Comparison of ENCODE assay signal across 31 mouse cellular contexts in the genomic region with DNA sequence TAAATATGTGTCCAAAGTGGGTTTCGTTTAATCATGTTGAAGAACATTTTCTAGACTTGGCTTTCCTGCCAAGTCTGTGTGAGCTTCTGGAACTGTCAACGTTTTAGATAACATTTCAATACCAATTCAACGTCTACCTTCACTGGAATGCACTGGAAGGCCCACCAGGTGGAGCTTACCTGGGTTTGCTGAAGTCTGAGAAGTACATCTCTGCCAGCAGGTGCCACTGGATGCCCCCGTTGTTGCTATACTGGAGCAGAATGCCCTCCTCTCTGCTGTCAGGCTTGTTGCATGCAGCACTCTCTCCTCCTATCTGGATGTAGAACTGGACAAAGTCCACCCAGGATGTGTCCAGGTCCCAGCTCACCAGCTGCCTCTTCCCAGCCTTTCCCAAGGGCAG.
DNase-seq lines count a peak whose midpoint lies in the region; ATAC-seq and TF ChIP-seq lines count a peak whose summit lies in the region.
"Had no signal": no experiment of that assay in that cellular context is flagged by ENCODE, and none has a peak within 500 bp of the region (broad histone marks: within the 10 kb centered on the region; RNA-seq: fewer than 3 reads in every experiment).

No protein-coding gene starts in this region.

- no peak for TF ChIP-seq EP300 in CH12.LX (IDR thresholded peaks at IDR 0.05; ENCODE audit: low read length)

- H3K4me1 ChIP-seq in intestine, embryonic 16.5 days (ENCODE audit: control insufficient read depth, insufficient read depth, low read length) = no peaks in the 10 kb centered on the region
- H3K4me1 ChIP-seq in intestine, embryonic 15.5 days (replicated peaks) = no peaks in the 10 kb centered on the region
- peaks cover 8 to 19% of the 10 kb centered on the region in 2 experiments for H3K4me1 ChIP-seq in CH12.LX (ENCODE audit: control insufficient read depth in 1 of 2, insufficient read depth in 2 of 2)
- H3K4me1 ChIP-seq in intestine, postnatal 0 days (replicated peaks; ENCODE audit: control insufficient read depth, insufficient read depth, low read length) = no peaks in the 10 kb centered on the region
- H3K4me1 ChIP-seq: embryonic facial prominence, embryonic 10.5 days; embryonic facial prominence, embryonic 15.5 days; forebrain, embryonic 12.5 days; heart, embryonic 15.5 days; limb, embryonic 10.5 days; limb, embryonic 15.5 days; stomach, embryonic 15.5 days had no signal

- dilution Hi-C loops in CH12.LX (cut with MboI; ENCODE audit: extremely low pct_ligation_motif_present, extremely low pct_unique_long_range_greater_than_20kb, low sequenced_read_pairs) = no loop called here

- H3K79me2 ChIP-seq in CH12.LX (replicated peaks; ENCODE audit: control insufficient read depth, extremely low read depth, insufficient read depth, poor library complexity, severe bottlenecking) = no peaks in the 10 kb centered on the region

- no peak overlapping the region for H3K27ac ChIP-seq in intestine, embryonic 16.5 days (ENCODE audit: low read length)
- H3K27ac ChIP-seq in intestine, embryonic 15.5 days = no peak overlapping the region
- no peak overlapping the region for H3K27ac ChIP-seq in CH12.LX (ENCODE audit: insufficient read depth, low read depth)
- no peak overlapping the region for H3K27ac ChIP-seq in intestine, postnatal 0 days (ENCODE audit: low read depth, low read length)
- H3K27ac ChIP-seq: embryonic facial prominence, embryonic 10.5 days; embryonic facial prominence, embryonic 15.5 days; forebrain, embryonic 12.5 days; heart, embryonic 15.5 days; hindbrain, embryonic 14.5 days; limb, embryonic 10.5 days; limb, embryonic 15.5 days; liver, embryonic 14.5 days; stomach, embryonic 15.5 days had no signal

- in situ Hi-C loops in CH12.LX (cut with MboI; ENCODE audit: low pct_ligation_motif_present, low pct_unique_long_range_greater_than_20kb, low sequenced_read_pairs) = no loop called here

- TF ChIP-seq POLR2A in CH12.LX (IDR thresholded peaks at IDR 0.05; ENCODE audit: low read depth, low read length) = no peak

- TF ChIP-seq RAD21 in CH12.LX (IDR thresholded peaks at IDR 0.05; ENCODE audit: low read depth, low read length) = peak; percentile 4

- H3K4me3 ChIP-seq in intestine, embryonic 16.5 days (ENCODE audit: low read length) = no peak overlapping the region
- no peak overlapping the region for H3K4me3 ChIP-seq in intestine, embryonic 15.5 days (replicated peaks)
- H3K4me3 ChIP-seq in CH12.LX (replicated peaks in 1 of 3; ENCODE audit: low read depth in 2 of 3, low read length in 2 of 3, poor library complexity in 1 of 3) = no peak overlapping the region
- H3K4me3 ChIP-seq in intestine, postnatal 0 days (ENCODE audit: low read depth, low read length) = no peak overlapping the region
- H3K4me3 ChIP-seq: embryonic facial prominence, embryonic 10.5 days; embryonic facial prominence, embryonic 15.5 days; forebrain, embryonic 12.5 days; heart, embryonic 15.5 days; limb, embryonic 10.5 days; limb, embryonic 15.5 days; stomach, embryonic 15.5 days had no signal

- 0 out of 2 replicates have a peak, but pooled peaks have one; percentile 28 for ATAC-seq in intestine, embryonic 16.5 days
- no peak for ATAC-seq in intestine, embryonic 15.5 days
- peak; percentile 47; the same call in 1 of the 2 replicates for ATAC-seq in intestine, postnatal 0 days
- ATAC-seq: forebrain, postnatal 0 days; inflammation-experienced regulatory T-cells, adult 6 months had no signal

- peak; percentile 20 to 22 for DNase-seq in cerebellum, postnatal 10 days
- DNase-seq in cerebellum, adult 11-12 months = no peak
- DNase-seq in CH12.LX (ENCODE audit: extremely low read depth) = no peak
- DNase-seq in T-cell, adult 2 months (ENCODE audit: low spot score) = no peak
- DNase-seq: adrenal gland, postnatal 25 days; forebrain, postnatal 0 days; gastrocnemius, postnatal 10 days; heart, postnatal 36 days; kidney, adult 9 months; kidney, postnatal 14 days; layer of hippocampus, adult 9-11 months; lung, embryonic 14.5 days; lung, postnatal 14 days; midbrain, embryonic 14.5 days; right cerebral cortex, postnatal 25 days; thymus, adult 18-20 months; thymus, postnatal 25 days had no signal

- H3K4me2 ChIP-seq in intestine, embryonic 16.5 days (ENCODE audit: low read depth, low read length) = no peak overlapping the region
- H3K4me2 ChIP-seq in intestine, embryonic 15.5 days (replicated peaks) = no peak overlapping the region
- H3K4me2 ChIP-seq in CH12.LX (ENCODE audit: insufficient read depth, low read depth, poor library complexity, severe bottlenecking) = no peak overlapping the region
- no peak overlapping the region for H3K4me2 ChIP-seq in intestine, postnatal 0 days (replicated peaks; ENCODE audit: low read depth)
- H3K4me2 ChIP-seq: embryonic facial prominence, embryonic 15.5 days; forebrain, embryonic 12.5 days; heart, embryonic 15.5 days; hindbrain, embryonic 14.5 days; limb, embryonic 15.5 days; lung, embryonic 14.5 days; stomach, embryonic 15.5 days had no signal

- no peaks in the 10 kb centered on the region for H3K36me3 ChIP-seq in intestine, embryonic 16.5 days (ENCODE audit: control insufficient read depth, insufficient read depth, low read length)
- no peaks in the 10 kb centered on the region for H3K36me3 ChIP-seq in intestine, embryonic 15.5 days
- H3K36me3 ChIP-seq in CH12.LX (replicated peaks in 1 of 2; ENCODE audit: control insufficient read depth in 1 of 2, insufficient read depth in 1 of 2, low read length in 1 of 2) = no peaks in the 10 kb centered on the region
- no peaks in the 10 kb centered on the region for H3K36me3 ChIP-seq in intestine, postnatal 0 days (ENCODE audit: control insufficient read depth, insufficient read depth)
- H3K36me3 ChIP-seq: embryonic facial prominence, embryonic 10.5 days; embryonic facial prominence, embryonic 15.5 days; forebrain, embryonic 12.5 days; G1E; heart, embryonic 15.5 days; limb, embryonic 10.5 days; limb, embryonic 15.5 days; stomach, embryonic 15.5 days had no signal

- peak in 1 of 2 experiments; percentile 32; a peak in 2 of 4 replicates for TF ChIP-seq CTCF in CH12.LX (conservative IDR thresholded peaks at IDR 0.05 in 1 of 2, IDR thresholded peaks at IDR 0.05 in 1 of 2; ENCODE audit: low read depth in 2 of 2, low read length in 2 of 2)
- no peak for TF ChIP-seq CTCF in intestine, postnatal 0 days (IDR thresholded peaks at IDR 0.05; ENCODE audit: low read depth)

- 81% methylated on average over 4 of the region's 4 CpGs for WGBS in intestine, embryonic 16.5 days
- WGBS in intestine, embryonic 15.5 days = 75% methylated on average over 4 of the region's 4 CpGs
- WGBS in intestine, postnatal 0 days = 70% methylated on average over 4 of the region's 4 CpGs

- H3K9ac ChIP-seq in intestine, embryonic 16.5 days (ENCODE audit: low read depth, low read length) = no peak overlapping the region
- H3K9ac ChIP-seq in intestine, embryonic 15.5 days = no peak overlapping the region
- H3K9ac ChIP-seq in CH12.LX (ENCODE audit: insufficient read depth, low read depth) = no peak overlapping the region
- no peak overlapping the region for H3K9ac ChIP-seq in intestine, postnatal 0 days (ENCODE audit: low read depth, low read length)
- H3K9ac ChIP-seq: embryonic facial prominence, embryonic 15.5 days; forebrain, embryonic 12.5 days; forebrain, postnatal 0 days; heart, embryonic 15.5 days; hindbrain, embryonic 14.5 days; limb, embryonic 15.5 days; liver, embryonic 14.5 days; lung, embryonic 14.5 days; stomach, embryonic 15.5 days had no signal

- H3K9me3 ChIP-seq in intestine, embryonic 16.5 days (ENCODE audit: control insufficient read depth, low read length) = no peaks in the 10 kb centered on the region
- no peaks in the 10 kb centered on the region for H3K9me3 ChIP-seq in intestine, embryonic 15.5 days
- H3K9me3 ChIP-seq in CH12.LX (replicated peaks; ENCODE audit: low read length) = no peaks in the 10 kb centered on the region
- no peaks in the 10 kb centered on the region for H3K9me3 ChIP-seq in intestine, postnatal 0 days (ENCODE audit: control insufficient read depth)
- H3K9me3 ChIP-seq: embryonic facial prominence, embryonic 10.5 days; embryonic facial prominence, embryonic 15.5 days; forebrain, embryonic 12.5 days; G1E; heart, embryonic 15.5 days; limb, embryonic 10.5 days; limb, embryonic 15.5 days; stomach, embryonic 15.5 days had no signal

- H3K27me3 ChIP-seq in intestine, embryonic 16.5 days (replicated peaks; ENCODE audit: control insufficient read depth, insufficient read depth, low read length) = no peaks in the 10 kb centered on the region
- H3K27me3 ChIP-seq in intestine, embryonic 15.5 days (replicated peaks) = no peaks in the 10 kb centered on the region
- no peaks in the 10 kb centered on the region for H3K27me3 ChIP-seq in CH12.LX (replicated peaks)
- no peaks in the 10 kb centered on the region for H3K27me3 ChIP-seq in intestine, postnatal 0 days (replicated peaks; ENCODE audit: control insufficient read depth, insufficient read depth, low read length)
- H3K27me3 ChIP-seq: embryonic facial prominence, embryonic 15.5 days; forebrain, embryonic 12.5 days; heart, embryonic 15.5 days; limb, embryonic 15.5 days; stomach, embryonic 15.5 days had no signal

TF ChIP-seq in CH12.LX, 34 proteins besides CTCF, POLR2A, EP300 and RAD21:
- no peak for TF ChIP-seq KAT2A (IDR thresholded peaks at IDR 0.05; ENCODE audit: insufficient replicate concordance, low read length)

Comparison
In these comparisons a context has a peak if more than half of its experiments do, and no peak if none do; other contexts are left out.
1. DNase-seq: peak in cerebellum, postnatal 10 days (2 of 2); none in cerebellum, adult 11-12 months (single experiment), CH12.LX (single experiment) and T-cell, adult 2 months (single experiment).